In genomic region chr5:64380698-64381375, GRCm38 (mm10) we compare ENCODE assay signal across 8 mouse cellular contexts.
DNase-seq lines count a peak whose midpoint lies in the region; ATAC-seq and TF ChIP-seq lines count a peak whose summit lies in the region.

No protein-coding gene starts in this region.

- no peak for TF ChIP-seq EP300 in ES-Bruce4 (IDR thresholded peaks at IDR 0.05; ENCODE audit: insufficient read depth, low read depth, low read length)
- TF ChIP-seq EP300 in lung, postnatal 0 days (IDR thresholded peaks at IDR 0.05): peak; percentile 33; the same call in 1 of the 2 replicates

- no peaks in the 10 kb centered on the region for H3K9me3 ChIP-seq in ES-Bruce4 (replicated peaks; ENCODE audit: control insufficient read depth, insufficient read depth, low read length, poor library complexity, severe bottlenecking)
- no peaks in the 10 kb centered on the region for H3K9me3 ChIP-seq in lung, postnatal 0 days (ENCODE audit: low read length)

- TF ChIP-seq POLR2A in ES-Bruce4 (IDR thresholded peaks at IDR 0.05; ENCODE audit: insufficient read depth, low read length): no peak

- H3K36me3 ChIP-seq in ES-Bruce4 (ENCODE audit: control insufficient read depth, insufficient read depth, low read length, poor library complexity, severe bottlenecking): no peaks in the 10 kb centered on the region
- no peaks in the 10 kb centered on the region for H3K36me3 ChIP-seq in lung, postnatal 0 days (ENCODE audit: insufficient read depth, low read length)

- H3K27me3 ChIP-seq in ES-Bruce4 (ENCODE audit: control insufficient read depth, insufficient read depth, low read length, poor library complexity, severe bottlenecking): no peaks in the 10 kb centered on the region
- no peaks in the 10 kb centered on the region for H3K27me3 ChIP-seq in lung, postnatal 0 days (replicated peaks; ENCODE audit: insufficient read depth, low read length)

- WGBS in lung, postnatal 0 days: 44% methylated on average over 11 of the region's 11 CpGs

- peak; percentile 98 for DNase-seq in heart, adult 11 months
- DNase-seq in heart, postnatal 25 days (ENCODE audit: low spot score): no peak
- DNase-seq in lung, postnatal 0 days (ENCODE audit: low spot score): peak; percentile 82
- peak; percentile 54 for DNase-seq in thymus, postnatal 14 days
- no peak for DNase-seq in left cerebral cortex, postnatal 14 days (ENCODE audit: low spot score in 2 of 2)
- no peak for DNase-seq in gastrocnemius, postnatal 4 days (ENCODE audit: low spot score in 2 of 2)

- no peak overlapping the region for H3K4me3 ChIP-seq in ES-Bruce4 (ENCODE audit: low read depth, low read length)
- no peak overlapping the region for H3K4me3 ChIP-seq in lung, postnatal 0 days (ENCODE audit: low read depth, low read length)

- H3K4me1 ChIP-seq in ES-Bruce4 (ENCODE audit: control insufficient read depth, insufficient read depth, low read length): peaks cover 20% of the 10 kb centered on the region
- H3K4me1 ChIP-seq in lung, postnatal 0 days (ENCODE audit: insufficient read depth, low read depth, low read length): peaks cover 18% of the 10 kb centered on the region; the same call in 1 of the 2 replicates

- peak overlapping the region; percentile 29; the same call in 1 of the 2 replicates for H3K27ac ChIP-seq in ES-Bruce4 (ENCODE audit: insufficient read depth, low read length)
- H3K27ac ChIP-seq in lung, postnatal 0 days (ENCODE audit: low read length): peak overlapping the region; percentile 48

- intact Hi-C loops in heart, postnatal 25 days (cut with DNase I): loop anchor here (5.0 to 10.0 kb wide), 2 partner anchors 204 to 301 kb away; no protein-coding TSS in a partner anchor
- intact Hi-C loops in left cerebral cortex, postnatal 14 days (cut with DNase I): loop anchor here (5.0 kb wide), 3 partner anchors 94 to 126 kb away; no protein-coding TSS in a partner anchor

- peak; percentile 52 to 68 for ATAC-seq in hematopoietic stem cell, adult 5-6 weeks (replicated peaks in 1 of 2; ENCODE audit: insufficient read depth in 1 of 2, low FRiP score in 2 of 2, low TSS enrichment in 1 of 2, low read depth in 1 of 2, poor library complexity in 2 of 2, severe bottlenecking in 2 of 2)
- peak; percentile 42 for ATAC-seq in lung, postnatal 0 days

- H3K9ac ChIP-seq in ES-Bruce4 (ENCODE audit: low read depth, poor library complexity, severe bottlenecking): no peak overlapping the region
- no peak overlapping the region for H3K9ac ChIP-seq in lung, postnatal 0 days (replicated peaks; ENCODE audit: low read depth)

- no peak overlapping the region for H3K4me2 ChIP-seq in lung, postnatal 0 days (replicated peaks; ENCODE audit: low read depth, low read length)

- no peak for TF ChIP-seq CTCF in ES-Bruce4 (IDR thresholded peaks at IDR 0.05; ENCODE audit: low read depth, low read length)
- TF ChIP-seq CTCF in lung, postnatal 0 days (IDR thresholded peaks at IDR 0.05): no peak

Comparison
In these comparisons a context has a peak if more than half of its experiments do, and no peak if none do; other contexts are left out.
1. DNase-seq: peak in heart, adult 11 months (single experiment), lung, postnatal 0 days (single experiment) and thymus, postnatal 14 days (single experiment); none in heart, postnatal 25 days (single experiment), left cerebral cortex, postnatal 14 days (0 of 2) and gastrocnemius, postnatal 4 days (0 of 2).